Mouse (Mus musculus): ENCODE results near the gene Cldn4.

GRCm38 (mm10) chr5:134944179-134944578 lies 2.6 kb downstream of the Cldn4 start:
- TF ChIP-seq CTCF (IDR thresholded peaks at IDR 0.05; ENCODE audit: low read depth): no peak
- no peak for TF ChIP-seq EP300 (IDR thresholded peaks at IDR 0.05; ENCODE audit: low read depth)

All from liver, embryonic 14.5 days (tissue).